Mouse (Mus musculus) kidney, postnatal 0 days (tissue): Measurements from ENCODE around the gene Cd99l2. TPM values are rescaled to one million over a fixed set of nuclear protein-coding genes. Genes with fewer than 3 reads are reported as not detected.

Experiments
- ATAC-seq: fragments of 200-750 bp; cut with Nextera tagmentation; replicated peaks from 2 replicates; pipeline ENCODE4 v1.8.0; 2017; ENCODE audit warnings: low read depth, moderate number of reproducible peaks, moderate TSS enrichment, moderate library complexity; ENCODE audit not compliant: low FRiP score
- DNase-seq: peaks from one replicate; pipeline ENCODE4 v3.0.0-alpha.2; 2016; ENCODE audit warnings: low spot score
- H3K27ac ChIP-seq: fragments of 300-500 bp; sonication (generic); 2 replicates; pipeline ENCODE4 v1.5.1; 2014; ENCODE audit warnings: mild to moderate bottlenecking
- H3K27me3 ChIP-seq: fragments of 300-500 bp; sonication (generic); 2 replicates; pipeline ENCODE4 v1.6.1; 2014; ENCODE audit warnings: low read length, mixed read lengths; ENCODE audit not compliant: insufficient read depth
- H3K36me3 ChIP-seq: fragments of 300-500 bp; sonication (generic); 2 replicates; pipeline ENCODE4 v1.6.1; 2014; ENCODE audit warnings: low read length, mixed read lengths; ENCODE audit not compliant: insufficient read depth
- H3K4me1 ChIP-seq: fragments of 300-500 bp; sonication (generic); replicated peaks from 2 replicates; pipeline ENCODE4 v1.6.1; 2014; ENCODE audit warnings: antibody characterized with exemption, low read length, mixed read lengths; ENCODE audit not compliant: insufficient read depth
- H3K4me2 ChIP-seq: fragments of 300-500 bp; sonication (generic); 2 replicates; pipeline ENCODE4 v1.6.1; 2014; ENCODE audit warnings: mild to moderate bottlenecking, low read length, moderate library complexity, mixed read lengths
- H3K4me3 ChIP-seq: fragments of 300-500 bp; sonication (generic); replicated peaks from 2 replicates; pipeline ENCODE4 v1.5.1; 2014; ENCODE audit warnings: low read depth, low read length
- H3K9ac ChIP-seq: fragments of 300-500 bp; sonication (generic); 2 replicates; pipeline ENCODE4 v1.6.1; 2014; ENCODE audit warnings: low read depth, low read length
- H3K9me3 ChIP-seq: fragments of 300-500 bp; sonication (generic); replicated peaks from 2 replicates; pipeline ENCODE4 v1.6.1; 2016; ENCODE audit warnings: low read length, inconsistent platforms, mixed read lengths
- CTCF ChIP-seq: IDR thresholded peaks from 2 replicates; pipeline ENCODE4 v1.5.1; 2016; ENCODE audit warnings: antibody characterized with exemption, low read depth, mild to moderate bottlenecking, moderate library complexity
- WGBS: fragments of 180-500 bp; shearing (Covaris S2); extraction: QIAGEN DNeasy Blood & Tissue Kit; methylation state at CpG from one replicate; pipeline ENCODE4 v1.1.7; 2014; 5-methylcytosine and 5-hydroxymethylcytosine counted together
- polyA plus RNA-seq: library from polyadenylated mRNA; unstranded; fragments of >200 nt; fragmentation: Nextera tagmentation; extraction: Ambion mirVana; gene quantifications from 2 replicates; pipeline ENCODE4 v1.2.1, GENCODE M21; 2015

The Cd99l2 gene
- polyA plus RNA-seq, 1 experiment from 2014 or later: 22.2 TPM

DNA sequence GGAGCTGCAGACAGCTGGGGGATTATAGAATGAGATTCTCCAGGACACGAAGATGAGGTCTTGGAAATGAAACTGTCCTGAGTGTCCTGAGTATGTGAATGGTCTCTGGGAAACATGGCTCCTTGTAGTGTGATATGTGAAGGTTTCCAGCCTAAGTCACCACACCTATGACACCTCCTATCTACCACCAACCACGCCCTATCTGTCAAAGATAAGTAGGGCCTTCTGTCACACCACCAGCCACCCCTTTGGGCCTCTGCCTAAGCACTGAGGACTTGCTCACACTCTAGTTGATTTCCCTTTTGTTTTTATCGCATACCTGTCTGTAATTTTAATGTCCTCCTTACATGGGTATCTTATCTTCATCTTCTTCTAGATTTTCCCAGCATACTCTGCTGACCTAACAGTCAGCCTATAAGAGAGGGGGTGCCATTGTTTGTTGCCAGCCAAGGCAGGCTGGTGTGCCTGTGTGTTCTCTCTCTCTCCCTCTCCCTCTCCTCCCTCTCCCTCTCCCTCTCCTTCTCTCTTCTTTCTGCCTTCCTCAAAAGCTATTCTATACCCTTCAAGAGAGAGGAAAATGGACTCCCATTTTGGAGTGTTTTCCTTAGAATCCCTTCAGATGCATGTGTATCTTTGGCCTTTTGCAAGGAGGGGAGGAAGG, 18.2 kb downstream of the Cd99l2 start:
- no peaks in the 10 kb centered on the region for H3K36me3 ChIP-seq
- TF ChIP-seq CTCF: no peak
- no peak overlapping the region for H3K4me3 ChIP-seq
- H3K9me3 ChIP-seq: no peaks in the 10 kb centered on the region
- 81% methylated on average over 3 of the region's 3 CpGs for WGBS
- H3K27me3 ChIP-seq: no peaks in the 10 kb centered on the region
- H3K27ac ChIP-seq: no peak overlapping the region
- no peak overlapping the region for H3K9ac ChIP-seq
- ATAC-seq (no peak), DNase-seq (no peak)
- no peaks in the 10 kb centered on the region for H3K4me1 ChIP-seq
- H3K4me2 ChIP-seq: no peak overlapping the region

GRCm38 (mm10) chrX:71468639-71469295, 23.9 kb downstream of the Cd99l2 start:
- WGBS: 82% methylated on average over 5 of the region's 5 CpGs
- Histone ChIP-seq H3K27me3 (no peaks in the 10 kb centered on the region), H3K4me2 (no peak overlapping the region), H3K4me1 (no peaks in the 10 kb centered on the region), H3K27ac (no peak overlapping the region), H3K4me3 (no peak overlapping the region), H3K9me3 (no peaks in the 10 kb centered on the region), H3K36me3 (no peaks in the 10 kb centered on the region), H3K9ac (no peak overlapping the region)
- ATAC-seq: no peak
- TF ChIP-seq CTCF: no peak
- DNase-seq: no peak

DNA sequence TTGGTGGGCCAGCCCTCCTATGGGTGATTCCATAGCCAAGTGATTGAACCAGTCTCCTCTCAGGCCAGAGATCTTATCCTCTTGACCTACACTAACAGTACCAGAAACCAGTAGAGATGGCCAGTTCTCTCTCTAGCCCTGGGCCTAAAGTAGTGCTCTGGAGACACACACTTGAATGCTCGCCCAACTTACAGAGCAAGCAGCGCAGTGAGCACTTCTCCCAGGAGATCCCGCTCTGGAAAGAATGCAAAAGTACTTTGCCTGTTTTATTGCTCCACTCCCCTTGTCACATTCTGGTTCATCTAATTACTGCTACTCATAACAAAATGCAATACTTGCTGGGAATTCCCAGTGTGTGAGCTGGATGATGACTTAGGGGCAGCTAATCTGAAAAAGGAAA, 25.2 kb downstream of the Cd99l2 start:
- Histone ChIP-seq H3K27me3 (no peaks in the 10 kb centered on the region), H3K36me3 (no peaks in the 10 kb centered on the region), H3K9me3 (no peaks in the 10 kb centered on the region), H3K4me1 (no peaks in the 10 kb centered on the region), H3K27ac (no peak overlapping the region), H3K9ac (no peak overlapping the region), H3K4me2 (no peak overlapping the region), H3K4me3 (no peak overlapping the region)
- ATAC-seq: no peak
- WGBS: 79% methylated on average over 3 of the region's 3 CpGs
- no peak for DNase-seq
- TF ChIP-seq CTCF: no peak

- Histone ChIP-seq H3K4me1 (no peaks in the 10 kb centered on the region), H3K4me2 (no peak overlapping the region), H3K36me3 (no peaks in the 10 kb centered on the region), H3K4me3 (no peak overlapping the region), H3K27me3 (no peaks in the 10 kb centered on the region), H3K27ac (no peak overlapping the region), H3K9me3 (no peaks in the 10 kb centered on the region), H3K9ac (no peak overlapping the region)
- ATAC-seq (no peak), DNase-seq (no peak)
- 74% methylated on average over 1 of the region's 1 CpGs for WGBS
- TF ChIP-seq CTCF: no peak
Measured at GRCm38 (mm10) chrX:71465417-71465816, 27.2 kb downstream of the Cd99l2 start.

DNA sequence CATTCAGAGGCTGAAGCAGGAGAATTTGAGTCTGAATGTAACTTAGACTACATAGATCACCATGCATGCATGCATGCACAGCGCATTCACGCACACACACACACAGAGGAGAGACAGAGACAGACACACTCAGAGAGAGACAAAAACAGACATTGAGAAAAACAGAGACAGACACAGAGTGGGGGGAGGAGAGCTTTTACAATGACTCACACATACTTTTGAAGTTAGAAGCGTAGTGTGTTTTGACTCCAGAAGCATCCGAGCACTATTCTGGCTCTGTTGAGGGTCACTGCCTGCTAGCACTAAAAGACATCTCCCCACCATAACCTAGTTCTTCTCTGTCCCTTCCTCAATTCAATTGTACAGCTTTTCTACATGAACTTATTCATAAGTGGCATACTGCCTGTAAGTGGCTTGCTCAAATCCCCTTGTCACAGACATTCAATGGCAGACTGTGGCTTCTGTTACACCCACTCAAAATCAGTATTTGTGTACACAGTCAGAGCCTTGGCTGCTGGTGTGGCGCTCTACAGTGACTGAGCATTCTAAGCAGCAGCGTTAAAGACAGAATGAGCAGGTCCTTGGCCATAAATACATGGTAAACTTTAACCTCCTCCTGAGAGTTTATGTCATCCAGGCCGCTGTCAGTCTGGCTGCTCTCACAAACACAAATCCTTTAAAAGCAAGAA, 28.4 kb downstream of the Cd99l2 start:
- no peak overlapping the region for H3K4me3 ChIP-seq
- 62% methylated on average over 7 of the region's 7 CpGs for WGBS
- no peak for TF ChIP-seq CTCF
- no peak overlapping the region for H3K9ac ChIP-seq
- H3K9me3 ChIP-seq: no peaks in the 10 kb centered on the region
- no peaks in the 10 kb centered on the region for H3K36me3 ChIP-seq
- no peaks in the 10 kb centered on the region for H3K4me1 ChIP-seq
- no peak overlapping the region for H3K27ac ChIP-seq
- no peaks in the 10 kb centered on the region for H3K27me3 ChIP-seq
- no peak overlapping the region for H3K4me2 ChIP-seq
- DNase-seq (no peak), ATAC-seq (no peak)

DNA sequence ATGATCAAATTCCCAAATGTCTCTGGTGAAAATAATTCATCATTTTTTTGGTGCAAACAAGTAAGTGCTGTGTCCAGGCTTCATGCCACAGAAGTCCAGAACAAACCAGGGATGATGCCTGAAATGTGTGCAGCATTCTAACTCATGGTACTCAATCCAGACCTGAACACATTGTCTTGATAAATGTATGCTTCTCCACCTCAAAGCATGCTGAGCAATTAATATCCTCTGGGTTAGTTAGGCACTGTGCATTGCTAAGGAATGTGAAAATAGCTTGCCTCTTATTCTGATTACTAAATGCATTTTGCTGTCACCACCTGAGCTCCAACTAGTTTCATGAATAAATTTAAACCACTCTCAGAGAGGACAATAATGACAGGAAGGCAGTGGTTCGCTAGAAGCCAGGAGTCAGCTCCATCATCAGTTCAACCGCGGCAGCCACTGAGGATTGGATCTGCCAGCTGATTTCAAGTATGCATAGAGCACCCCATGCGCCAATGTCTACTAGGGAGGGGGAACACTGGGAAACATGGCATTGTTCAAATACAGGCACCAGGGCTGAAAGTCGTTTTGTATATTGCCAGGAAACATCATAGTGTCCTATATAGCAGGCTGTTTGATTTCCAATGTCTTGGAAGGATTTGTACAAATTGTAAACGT, 36.4 kb downstream of the Cd99l2 start:
- 81% methylated on average over 6 of the region's 6 CpGs for WGBS

More for the DNA sequence above, 36.4 kb downstream of the Cd99l2 start:
- H3K9me3 ChIP-seq: no peaks in the 10 kb centered on the region
- no peak overlapping the region for H3K9ac ChIP-seq
- DNase-seq: no peak
- H3K4me2 ChIP-seq: no peak overlapping the region
- TF ChIP-seq CTCF: no peak
- H3K4me1 ChIP-seq: no peaks in the 10 kb centered on the region
- H3K4me3 ChIP-seq: no peak overlapping the region
- ATAC-seq: no peak
- no peak overlapping the region for H3K27ac ChIP-seq
- H3K36me3 ChIP-seq: no peaks in the 10 kb centered on the region
- no peaks in the 10 kb centered on the region for H3K27me3 ChIP-seq
